Mouse (Mus musculus): ENCODE data around the gene Olfr1396. TPM values are rescaled to one million over a fixed set of nuclear protein-coding genes. Genes with fewer than 3 reads are reported as not detected.
"Not testable (repeated sequence)": the region's sequence is repeated elsewhere in the genome, so short reads cannot be mapped to it uniquely, and the experiment has no call there.

Olfr1396 gene
- polyA plus RNA-seq, 1 experiment from 2014 or later = not detected

DNA sequence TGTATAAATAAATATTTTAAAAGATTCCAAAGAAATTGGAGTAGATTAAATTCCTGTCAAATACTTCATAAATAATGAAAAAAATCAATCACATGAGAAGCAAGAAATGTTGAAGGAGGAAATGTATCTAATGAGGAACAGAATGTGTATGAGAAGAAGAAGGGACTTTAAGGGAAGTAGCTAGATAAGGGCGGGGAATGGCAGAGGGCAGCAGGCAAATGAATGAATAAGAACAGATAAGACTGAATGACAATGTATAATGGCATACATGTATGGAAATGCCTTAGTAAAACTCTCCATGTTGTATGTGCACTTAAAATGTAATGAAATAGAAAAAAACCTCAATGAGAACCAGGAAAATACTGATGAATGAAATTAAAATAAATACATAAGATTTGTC, 46.3 kb downstream of the Olfr1396 start:
- Histone ChIP-seq H3K9ac (replicated peaks) (no peak overlapping the region), H3K27me3 (no peaks in the 10 kb centered on the region), H3K4me1 (no peaks in the 10 kb centered on the region), H3K36me3 (no peaks in the 10 kb centered on the region), H3K4me2 (replicated peaks) (no peak overlapping the region), H3K9me3 (no peaks in the 10 kb centered on the region), H3K4me3 (no peak overlapping the region), H3K27ac (replicated peaks) (no peak overlapping the region)
- ATAC-seq (replicated peaks) = no peak
- WGBS = 94% methylated on average over 1 of the region's 1 CpGs

DNA sequence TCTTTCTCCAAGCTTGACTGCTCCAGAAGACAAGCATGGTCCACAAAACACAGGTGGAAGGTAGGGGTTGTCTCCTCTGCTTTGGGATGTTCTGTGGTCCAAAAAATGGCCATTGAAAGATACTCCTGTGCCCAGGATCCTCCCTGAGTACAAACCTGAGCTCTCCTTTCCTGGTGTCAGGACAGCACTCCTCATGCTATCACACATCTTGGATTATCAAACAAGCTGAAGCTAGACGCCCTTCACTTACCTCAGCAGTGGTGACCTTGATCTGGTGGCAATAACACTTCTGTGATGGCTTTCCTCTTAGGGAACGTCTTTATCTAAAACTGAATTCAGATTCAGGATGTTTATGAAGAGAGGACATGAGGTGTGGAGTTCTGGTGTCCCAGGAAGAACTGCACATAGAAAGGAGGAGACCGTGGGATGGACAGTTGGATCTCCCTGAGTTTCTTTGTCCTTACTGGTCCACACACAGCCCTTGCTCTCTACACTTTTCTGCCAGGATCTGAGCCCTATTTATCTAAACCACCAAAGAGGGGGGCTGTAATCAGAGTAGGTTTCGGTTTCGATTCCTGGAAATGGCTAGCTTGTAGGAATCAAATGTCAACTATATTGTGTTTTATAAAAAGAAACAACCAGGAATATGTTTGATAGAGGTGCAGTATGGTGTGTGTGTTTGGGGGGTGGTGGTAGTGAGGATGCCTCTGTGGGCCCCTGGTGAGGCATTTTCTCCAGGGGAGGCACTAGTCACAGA, 50.8 kb downstream of the Olfr1396 start, which contains the start of gene Tgtp2:
TSS of gene Tgtp2 (minus strand) at position 494 of the 757 bp plus-strand sequence.
- H3K27me3 ChIP-seq; H3K9ac ChIP-seq (replicated peaks); H3K4me1 ChIP-seq; H3K36me3 ChIP-seq; H3K4me3 ChIP-seq; H3K27ac ChIP-seq (replicated peaks); ATAC-seq (replicated peaks); H3K4me2 ChIP-seq (replicated peaks); H3K9me3 ChIP-seq: not testable (repeated sequence)
- WGBS = 81% methylated on average over 5 of the region's 5 CpGs

DNA sequence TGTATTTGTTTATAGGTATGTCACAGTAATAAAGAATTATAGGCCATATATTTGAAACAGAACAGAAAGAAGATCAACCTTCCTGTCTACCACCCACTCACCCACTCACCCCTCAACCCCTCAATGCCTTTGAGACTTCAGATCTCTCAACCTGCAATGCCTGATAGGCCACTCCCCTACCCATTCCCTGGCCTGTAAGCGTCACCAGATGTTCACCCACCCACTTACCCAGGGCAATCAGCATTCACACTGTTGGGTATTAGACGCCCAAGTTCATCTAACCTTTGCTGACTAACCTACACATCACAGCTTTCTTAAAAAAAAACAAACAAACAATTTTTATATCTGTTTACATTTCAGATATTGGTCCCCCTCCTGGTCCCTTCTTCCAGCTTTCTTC, 52.8 kb downstream of the Olfr1396 start:
- H3K4me3 ChIP-seq; H3K9me3 ChIP-seq; H3K9ac ChIP-seq (replicated peaks); H3K27me3 ChIP-seq; H3K4me2 ChIP-seq (replicated peaks); H3K27ac ChIP-seq (replicated peaks); H3K36me3 ChIP-seq; ATAC-seq (replicated peaks); H3K4me1 ChIP-seq: not testable (repeated sequence)
- WGBS = 90% methylated on average over 2 of the region's 2 CpGs

DNA sequence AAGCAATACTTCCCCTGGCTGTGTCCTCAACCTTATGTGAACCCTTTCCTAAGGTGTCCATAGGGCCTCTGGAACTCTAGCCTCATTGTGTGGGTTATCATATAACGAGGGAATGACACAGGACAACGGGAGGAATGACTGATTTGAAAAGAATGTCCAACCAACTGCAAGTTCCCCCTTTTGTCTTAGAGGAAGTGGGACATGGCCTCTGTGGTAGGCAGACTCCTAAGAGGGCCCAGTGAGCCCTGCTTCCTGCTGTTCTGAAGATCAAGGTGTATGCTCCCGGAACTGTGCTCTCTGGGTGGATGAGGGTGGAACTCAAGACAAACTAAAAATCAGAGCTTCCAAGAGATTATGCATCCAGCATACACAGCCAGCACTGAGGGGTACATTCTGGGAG, 54.6 kb downstream of the Olfr1396 start:
- H3K4me1 ChIP-seq; H3K9me3 ChIP-seq; H3K4me2 ChIP-seq (replicated peaks); ATAC-seq (replicated peaks); H3K27ac ChIP-seq (replicated peaks); H3K27me3 ChIP-seq; H3K9ac ChIP-seq (replicated peaks); H3K4me3 ChIP-seq; H3K36me3 ChIP-seq: not testable (repeated sequence)
- WGBS = 77% methylated on average over 2 of the region's 3 CpGs

Other genes starting within 250 kb of the Olfr1396 start
- 1.6 and 1.9 TPM in 2 replicates for gene Irgm1, start 243.2 kb downstream of the Olfr1396 start, polyA plus RNA-seq (2015; fragmentation: Nextera tagmentation; extraction: Ambion mirVana)
- 0.11 and 0.14 TPM in 2 replicates for gene Gm5431, start 212.7 kb downstream of the Olfr1396 start, polyA plus RNA-seq (2015; fragmentation: Nextera tagmentation; extraction: Ambion mirVana)
- gene Psme2b, start 168.7 kb downstream of the Olfr1396 start, polyA plus RNA-seq (2015; fragmentation: Nextera tagmentation; extraction: Ambion mirVana) = 1.3 and 1.5 TPM in 2 replicates
- gene Olfr56, start 136.0 kb downstream of the Olfr1396 start, polyA plus RNA-seq (2015; fragmentation: Nextera tagmentation; extraction: Ambion mirVana) = not detected in 2 replicates
- gene 9930111J21Rik1, start 135.5 kb downstream of the Olfr1396 start, polyA plus RNA-seq (2015; fragmentation: Nextera tagmentation; extraction: Ambion mirVana) = 0.34 and 0.55 TPM in 2 replicates
- not detected in 2 replicates for gene Gm12185, start 122.6 kb downstream of the Olfr1396 start, polyA plus RNA-seq (2015; fragmentation: Nextera tagmentation; extraction: Ambion mirVana)
- not detected in 2 replicates for gene Tgtp1, start 120.7 kb downstream of the Olfr1396 start, polyA plus RNA-seq (2015; fragmentation: Nextera tagmentation; extraction: Ambion mirVana)
- gene 9930111J21Rik2, start 63.6 kb downstream of the Olfr1396 start, polyA plus RNA-seq (2015; fragmentation: Nextera tagmentation; extraction: Ambion mirVana) = 0.24 and 0.28 TPM in 2 replicates
- gene Tgtp2, start 50.7 kb downstream of the Olfr1396 start, polyA plus RNA-seq (2015; fragmentation: Nextera tagmentation; extraction: Ambion mirVana) = not detected in 2 replicates
- 0.38 and 0.54 TPM in 2 replicates for gene Ifi47, start 38.3 kb downstream of the Olfr1396 start, polyA plus RNA-seq (2015; fragmentation: Nextera tagmentation; extraction: Ambion mirVana)
- gene Olfr1395, start 27.4 kb upstream of the Olfr1396 start, polyA plus RNA-seq (2015; fragmentation: Nextera tagmentation; extraction: Ambion mirVana) = not detected in 2 replicates
- gene Olfr1394, start 39.5 kb upstream of the Olfr1396 start, polyA plus RNA-seq (2015; fragmentation: Nextera tagmentation; extraction: Ambion mirVana) = not detected in 2 replicates
- gene Btnl9, start 72.3 kb upstream of the Olfr1396 start, polyA plus RNA-seq (2015; fragmentation: Nextera tagmentation; extraction: Ambion mirVana) = 0.09 TPM in 1 of 2 replicates, not detected in the other
- 54.7 and 55.1 TPM in 2 replicates for gene Zfp62, start 88.4 kb upstream of the Olfr1396 start, polyA plus RNA-seq (2015; fragmentation: Nextera tagmentation; extraction: Ambion mirVana)
- gene Mgat1, start 129.3 kb upstream of the Olfr1396 start, polyA plus RNA-seq (2015; fragmentation: Nextera tagmentation; extraction: Ambion mirVana) = 30.2 and 30.3 TPM in 2 replicates
- gene Olfr1393, start 163.4 kb upstream of the Olfr1396 start, polyA plus RNA-seq (2015; fragmentation: Nextera tagmentation; extraction: Ambion mirVana) = not detected in 2 replicates
- gene Olfr1392, start 170.4 kb upstream of the Olfr1396 start, polyA plus RNA-seq (2015; fragmentation: Nextera tagmentation; extraction: Ambion mirVana) = not detected in 2 replicates
- not detected in 2 replicates for gene Olfr10, start 189.9 kb upstream of the Olfr1396 start, polyA plus RNA-seq (2015; fragmentation: Nextera tagmentation; extraction: Ambion mirVana)
- gene Olfr1391, start 207.9 kb upstream of the Olfr1396 start, polyA plus RNA-seq (2015; fragmentation: Nextera tagmentation; extraction: Ambion mirVana) = not detected in 2 replicates
- gene Olfr1390, start 220.3 kb upstream of the Olfr1396 start, polyA plus RNA-seq (2015; fragmentation: Nextera tagmentation; extraction: Ambion mirVana) = not detected in 2 replicates